Mouse (Mus musculus): ENCODE measurements around the gene Gphn.

Gphn gene

DNA sequence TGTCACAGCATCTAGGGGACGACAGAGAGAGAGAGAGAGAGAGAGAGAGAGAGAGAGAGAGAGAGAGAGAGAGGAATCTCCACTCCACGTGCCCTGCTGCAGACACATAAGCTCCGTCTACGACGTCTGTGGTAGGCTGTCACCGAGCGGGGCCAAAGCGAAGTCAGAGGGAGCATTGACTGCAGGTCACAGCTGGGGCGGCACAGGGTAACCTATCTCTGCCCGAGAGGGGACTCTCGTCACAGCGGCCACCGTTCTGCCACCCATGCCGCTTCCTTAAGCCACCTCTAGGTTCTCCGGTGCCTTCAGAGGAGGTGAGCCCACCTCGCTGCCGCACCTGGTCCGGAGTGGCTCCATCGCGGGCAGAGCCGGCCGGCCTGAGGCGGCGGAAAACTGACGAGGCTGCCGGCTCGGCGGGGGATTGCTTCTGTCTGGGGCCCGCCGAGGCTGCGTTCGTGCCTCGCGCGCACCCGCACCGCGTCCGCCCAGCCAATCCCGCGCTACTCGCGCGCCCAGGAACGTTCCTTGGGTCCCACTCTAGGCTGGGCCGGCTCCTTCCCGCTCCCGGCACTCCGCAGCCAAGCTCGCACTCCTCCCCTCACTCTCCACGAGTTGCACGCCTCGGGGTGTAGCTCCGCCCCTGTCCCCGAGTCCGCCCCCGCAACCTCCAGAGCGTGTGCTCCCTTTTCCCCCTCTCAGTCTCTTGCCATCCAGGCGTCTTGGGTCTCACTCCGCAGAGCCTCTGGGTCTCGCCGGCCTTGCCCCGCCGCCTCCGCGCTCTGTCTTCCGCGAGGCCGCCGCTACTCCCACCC is at the start of gene Gphn:
TSS of gene Gphn (plus strand) at position 673 of the 812 bp plus-strand sequence.
- DNase-seq (ENCODE audit: low spot score), result peak; percentile 90

DNA sequence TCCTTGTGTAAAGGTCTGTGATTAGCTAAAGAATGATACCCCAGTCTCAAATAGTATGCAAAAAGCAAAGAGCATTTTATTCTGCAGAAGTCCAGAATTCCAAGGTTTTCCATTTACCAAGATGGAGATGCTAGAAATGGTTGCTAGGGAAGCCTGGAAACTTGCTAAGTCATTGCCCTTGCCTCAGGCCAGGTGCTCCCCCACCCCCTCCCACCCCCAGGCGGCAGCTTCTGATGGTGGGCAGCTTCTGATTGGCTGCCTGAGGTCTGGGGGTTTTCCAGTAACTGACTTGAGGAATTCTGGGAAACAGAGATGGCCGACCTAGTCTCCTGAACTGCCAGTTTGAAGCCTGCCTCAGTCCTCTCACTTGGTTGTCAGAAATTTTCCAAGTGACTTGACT is 44.7 kb upstream of the Gphn start:
- no peak for DNase-seq (ENCODE audit: low spot score)

DNA sequence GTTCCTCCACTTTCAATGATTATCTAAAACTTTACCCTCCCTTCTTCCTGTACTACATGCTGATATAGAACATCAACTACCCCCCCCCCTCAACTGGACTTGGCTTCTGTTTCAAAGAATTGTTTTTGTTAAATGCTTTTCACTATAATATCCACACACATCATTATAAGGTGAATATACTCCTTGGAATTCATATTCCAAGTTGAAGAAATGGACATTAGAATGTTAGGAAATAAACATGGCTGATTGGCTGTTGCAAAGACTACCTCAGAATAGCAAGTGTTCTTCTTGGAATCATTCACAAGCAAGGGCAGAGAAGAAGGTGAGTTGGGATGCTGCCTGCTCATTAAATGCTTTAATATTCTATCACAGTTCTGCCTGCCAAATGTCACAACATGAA is 32.2 kb upstream of the Gphn start, which contains the start of gene Gm6657:
TSS of gene Gm6657 (plus strand) at position 301 of the 400 bp plus-strand sequence.
- no peak for DNase-seq (ENCODE audit: low spot score)

DNA sequence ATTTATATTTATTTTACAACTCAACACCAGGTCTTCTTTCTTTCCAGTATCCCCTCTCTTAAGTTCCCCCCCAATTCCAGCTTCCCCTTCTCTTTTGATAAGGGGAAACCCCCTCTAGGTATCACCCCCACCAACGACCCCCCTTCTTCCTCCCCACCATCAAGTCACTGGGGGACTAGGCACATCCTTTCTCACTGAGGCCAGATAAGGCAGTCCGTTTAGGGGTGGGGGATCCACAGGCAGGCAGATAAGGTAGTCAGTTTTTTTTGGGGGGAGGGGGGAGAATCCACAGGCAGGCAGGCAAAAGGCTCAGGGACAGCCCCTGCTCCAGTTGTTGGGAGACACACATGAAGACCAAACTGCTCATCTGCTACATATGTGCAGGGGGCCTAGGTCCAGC is 30.8 kb upstream of the Gphn start:
- no peak for DNase-seq (ENCODE audit: low spot score)

DNA sequence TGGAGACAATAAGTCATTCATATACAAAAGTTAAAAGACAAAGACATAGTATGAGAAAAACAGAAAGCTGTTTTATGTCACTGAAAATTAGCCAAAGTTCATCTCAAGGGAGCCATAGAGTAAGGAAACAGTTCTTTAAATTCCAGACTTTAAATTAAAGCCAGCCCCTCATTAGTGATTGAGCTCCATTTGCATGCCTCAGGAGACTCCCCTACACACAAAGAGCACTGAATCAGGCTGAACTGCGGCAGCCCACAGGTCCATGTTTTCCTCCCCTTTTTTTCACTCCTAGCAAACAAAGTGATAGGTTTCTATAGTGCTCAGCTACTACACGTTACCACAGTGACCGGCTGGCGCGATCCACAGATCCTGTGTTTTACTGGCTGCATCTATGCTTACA is 22.5 kb upstream of the Gphn start:
- DNase-seq (ENCODE audit: low spot score), result no peak

DNA sequence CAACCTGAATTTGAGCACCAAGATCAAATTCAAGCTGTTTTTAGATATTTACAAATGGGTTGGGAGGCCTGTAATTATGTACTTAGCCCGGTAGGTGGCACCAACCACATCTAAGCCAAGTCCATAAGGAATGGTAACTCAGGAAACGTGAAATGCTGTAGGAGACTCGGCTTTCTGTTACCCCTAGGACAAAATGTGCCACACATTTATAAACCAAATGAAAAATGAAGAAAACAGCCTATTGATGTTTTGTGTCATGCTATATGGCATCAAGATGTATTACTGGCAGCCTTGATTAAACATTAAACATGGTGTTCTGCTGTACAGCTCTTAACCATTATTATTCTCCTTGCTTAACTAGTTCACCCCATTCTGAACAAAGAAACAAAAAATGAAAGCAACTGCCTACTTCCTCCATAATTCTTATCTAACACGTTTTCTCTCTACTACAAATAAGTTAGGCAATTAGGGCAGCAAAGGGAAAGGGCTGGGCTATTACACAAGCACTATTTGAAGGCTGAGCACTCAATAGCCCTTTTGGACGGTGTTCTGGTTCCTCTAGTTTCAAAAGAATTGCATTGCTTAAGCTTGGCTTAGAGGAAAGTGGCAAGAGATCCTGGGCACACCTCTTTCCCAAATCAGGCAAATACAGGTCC is 20.1 kb upstream of the Gphn start:
- peak; percentile 44 for DNase-seq (ENCODE audit: low spot score)

DNA sequence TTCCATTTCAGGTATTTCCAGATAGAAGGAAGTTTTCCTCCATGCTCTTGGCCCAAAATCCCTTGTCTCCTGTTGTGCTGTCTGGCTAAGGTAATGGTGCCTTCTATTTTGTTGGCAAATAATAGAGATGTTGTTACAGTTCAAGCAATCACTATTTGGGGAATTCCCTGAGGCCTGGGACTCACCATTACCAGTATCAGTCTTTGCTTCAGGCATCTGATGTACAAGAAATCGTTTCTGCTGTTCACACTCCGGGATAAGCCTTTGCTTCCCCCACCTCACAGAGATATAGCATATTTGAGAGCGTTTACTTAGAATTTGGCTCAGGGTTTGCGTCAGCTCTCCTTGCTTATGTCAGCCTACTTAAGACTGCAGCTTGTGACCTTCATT is 19.6 kb upstream of the Gphn start:
- no peak for DNase-seq (ENCODE audit: low spot score)

DNA sequence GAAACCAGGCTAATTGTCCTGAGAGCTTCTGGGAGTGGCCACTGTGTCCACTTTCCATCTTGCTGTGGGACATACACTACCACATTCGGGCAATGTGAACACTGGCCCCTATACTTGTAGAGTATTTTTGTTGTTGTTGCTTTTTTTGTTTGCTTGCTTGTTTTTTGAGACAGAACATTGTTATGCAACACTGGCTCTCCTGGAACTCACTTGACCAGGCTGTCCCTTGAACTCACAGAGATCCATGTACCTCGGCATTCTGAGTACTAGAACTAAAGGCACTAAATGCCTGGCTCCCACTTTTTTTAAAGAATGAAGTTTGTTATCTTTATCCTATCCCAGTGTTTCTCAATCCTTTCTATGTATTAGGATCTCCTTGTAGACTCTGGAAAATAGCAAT is 16.3 kb upstream of the Gphn start:
- DNase-seq (ENCODE audit: low spot score), result no peak

DNA sequence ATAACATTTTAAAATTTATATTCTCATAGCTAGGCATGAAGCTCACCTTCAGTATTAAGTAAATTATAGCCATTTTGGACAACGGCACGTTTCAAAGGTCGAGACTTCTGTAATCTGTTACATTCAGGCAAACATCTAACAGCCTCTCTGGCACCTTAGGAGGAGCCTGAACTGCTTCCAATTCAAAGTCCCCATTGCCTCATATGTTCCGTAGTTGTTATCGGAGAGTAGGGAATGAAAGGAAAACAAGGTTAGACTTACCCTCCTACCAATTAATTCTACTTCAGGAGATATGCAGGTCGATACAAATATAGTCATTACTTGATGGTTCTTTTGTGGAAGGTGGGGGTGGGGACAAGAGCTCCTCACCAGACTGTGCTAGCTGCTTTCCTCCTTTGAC is 10.7 kb upstream of the Gphn start:
- no peak for DNase-seq (ENCODE audit: low spot score)

DNA sequence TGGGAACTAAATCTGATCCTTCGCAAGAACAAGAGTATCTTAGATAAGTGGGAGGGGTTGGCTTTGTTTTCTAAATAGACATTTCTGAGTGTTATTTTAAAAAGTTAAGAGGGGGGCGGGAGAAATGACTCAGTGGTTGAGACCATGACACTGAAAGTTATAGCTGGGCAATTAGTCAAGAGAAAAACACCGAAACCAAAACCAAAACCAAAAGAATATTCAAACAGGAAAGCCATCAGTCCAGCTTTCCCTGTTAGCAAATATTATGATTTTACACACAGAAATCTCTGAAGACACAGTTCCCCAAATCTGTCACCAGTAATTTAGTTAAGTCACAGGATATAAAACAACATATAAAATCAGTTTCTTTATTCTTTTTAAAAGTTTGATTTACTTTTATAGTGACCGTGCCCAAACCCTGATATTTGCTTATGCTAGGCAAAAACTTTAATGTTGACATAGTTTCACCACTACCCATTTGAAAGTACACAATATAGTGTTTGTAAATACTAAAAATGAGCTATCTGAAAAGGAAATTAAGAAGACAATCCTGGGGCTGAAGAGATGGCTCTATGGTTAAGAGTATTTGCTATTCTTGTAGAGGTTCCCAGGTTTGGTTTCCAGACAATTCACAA is 6.9 kb upstream of the Gphn start:
- no peak for DNase-seq (ENCODE audit: low spot score)

DNA sequence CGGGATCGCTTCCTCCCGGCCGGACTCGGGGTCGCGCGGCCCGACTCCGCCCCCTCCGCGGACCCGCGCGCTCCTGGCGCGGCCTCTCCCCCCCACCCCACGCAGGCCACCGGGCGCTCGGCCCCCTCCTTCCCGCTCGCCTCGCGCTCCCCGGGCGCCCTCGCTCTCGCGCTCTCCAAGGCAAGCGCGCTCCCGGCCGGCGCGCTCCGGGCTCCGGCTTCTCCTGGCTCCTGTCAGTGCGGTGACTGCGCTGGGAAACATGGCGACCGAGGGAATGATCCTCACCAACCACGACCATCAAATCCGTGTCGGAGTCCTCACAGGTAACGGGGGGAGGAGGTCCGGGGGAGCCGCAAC is 318 bp downstream of the Gphn start:
- DNase-seq (ENCODE audit: low spot score), result peak; percentile 84

DNA sequence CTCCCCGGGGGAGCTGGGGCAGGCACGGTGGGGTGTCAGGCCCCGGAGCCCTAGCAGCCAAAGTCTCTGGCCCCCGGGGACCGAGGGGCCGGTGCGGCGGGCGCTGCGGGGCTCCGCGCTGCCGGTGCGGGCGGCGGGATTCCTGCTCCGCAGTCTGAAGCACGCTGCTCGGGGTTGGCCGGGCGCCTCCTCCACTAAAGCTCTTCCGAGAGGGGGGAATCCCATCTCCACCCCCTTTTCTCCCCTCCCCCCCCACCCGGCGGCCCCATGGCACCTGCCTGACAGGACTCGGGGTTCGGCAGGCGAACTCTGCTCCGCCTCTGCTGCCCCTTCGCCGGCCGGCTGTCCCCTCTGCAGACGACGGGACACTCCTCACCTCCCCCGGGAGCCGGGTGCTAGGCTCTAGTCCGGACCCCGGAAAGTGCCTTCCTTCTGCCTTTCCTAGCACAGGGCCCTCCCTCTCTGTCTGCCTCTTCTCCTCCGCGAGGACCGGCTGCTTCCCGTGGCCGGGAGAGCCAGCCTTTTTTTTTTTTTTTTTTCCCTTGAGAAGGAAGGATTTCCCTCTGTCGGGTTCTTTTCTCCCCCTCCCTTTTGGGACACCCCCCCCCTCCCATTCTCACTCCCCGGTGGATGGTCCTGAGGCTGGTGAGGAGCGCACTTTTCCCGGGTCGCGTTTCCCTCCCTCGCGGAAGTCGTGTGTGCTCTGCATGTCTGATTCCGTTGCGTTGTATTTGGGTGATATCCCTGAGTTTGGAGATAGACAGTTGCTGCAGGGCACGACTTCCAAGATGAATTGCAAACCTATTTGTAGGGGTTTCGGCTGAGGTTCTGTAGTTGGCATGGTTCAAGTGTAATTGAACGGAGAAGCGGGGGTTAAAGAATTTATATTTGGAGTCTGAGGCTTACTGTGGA is 1.1 kb downstream of the Gphn start:
- DNase-seq (ENCODE audit: low spot score), result peak; percentile 37

DNA sequence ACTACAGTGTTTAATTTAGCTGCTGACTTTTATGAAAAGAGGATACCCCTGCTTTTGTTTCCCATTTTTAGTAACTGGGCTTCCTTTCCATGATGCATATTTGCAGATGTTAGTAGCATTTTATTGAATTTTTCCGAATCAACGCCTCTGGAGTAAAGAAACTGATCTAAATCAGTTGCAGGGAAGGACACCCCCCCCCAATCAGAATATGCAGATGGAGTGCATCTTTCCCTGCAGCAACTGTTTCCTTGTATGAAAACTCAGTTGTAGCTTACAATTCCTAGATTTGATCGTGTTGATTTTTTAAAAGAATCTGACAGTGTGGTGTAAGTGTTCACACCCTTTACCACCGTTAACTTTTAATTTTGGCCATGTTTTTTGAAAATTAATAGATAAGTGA is 2.0 kb downstream of the Gphn start:
- no peak for DNase-seq (ENCODE audit: low spot score)

DNA sequence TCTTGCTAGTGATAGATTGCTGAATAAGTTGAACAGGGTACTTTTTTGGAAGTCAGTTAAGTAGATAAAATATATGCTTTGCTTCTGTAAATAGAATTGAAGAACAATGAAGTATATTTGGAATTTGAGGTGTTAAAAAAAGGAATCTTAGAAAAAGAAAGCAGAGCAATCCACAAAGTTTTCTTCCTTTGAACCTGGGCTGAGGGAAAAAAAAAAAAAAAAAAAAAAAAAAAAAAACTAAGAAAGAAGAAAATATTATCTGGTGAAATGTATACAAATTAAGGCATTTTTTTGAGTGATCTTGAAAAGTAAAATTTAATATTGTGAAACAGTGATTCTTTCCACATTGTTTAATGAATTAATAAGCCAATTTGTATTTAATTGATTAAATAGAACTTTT is 6.4 kb downstream of the Gphn start:
- no peak for DNase-seq (ENCODE audit: low spot score)

DNA sequence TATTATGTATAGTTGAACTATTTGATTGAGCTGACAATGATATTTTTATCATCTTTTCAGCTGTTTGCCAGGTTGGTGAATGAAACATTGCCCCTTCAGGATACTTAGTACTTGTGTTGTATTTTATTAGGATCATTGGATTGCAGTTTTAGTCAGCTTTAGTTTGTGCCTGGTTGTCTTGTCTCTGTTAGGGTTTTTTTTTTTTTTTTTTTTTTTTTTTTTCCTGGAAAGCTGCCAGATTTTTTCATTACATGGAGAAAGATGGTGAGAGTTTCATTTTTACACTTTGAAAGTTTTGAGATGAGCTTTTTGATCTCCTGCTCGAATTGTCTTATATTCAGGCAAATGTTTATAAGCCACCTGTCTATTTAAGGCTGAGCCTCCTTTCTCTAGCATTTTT is 22.2 kb downstream of the Gphn start:
- DNase-seq (ENCODE audit: low spot score), result no peak

DNA sequence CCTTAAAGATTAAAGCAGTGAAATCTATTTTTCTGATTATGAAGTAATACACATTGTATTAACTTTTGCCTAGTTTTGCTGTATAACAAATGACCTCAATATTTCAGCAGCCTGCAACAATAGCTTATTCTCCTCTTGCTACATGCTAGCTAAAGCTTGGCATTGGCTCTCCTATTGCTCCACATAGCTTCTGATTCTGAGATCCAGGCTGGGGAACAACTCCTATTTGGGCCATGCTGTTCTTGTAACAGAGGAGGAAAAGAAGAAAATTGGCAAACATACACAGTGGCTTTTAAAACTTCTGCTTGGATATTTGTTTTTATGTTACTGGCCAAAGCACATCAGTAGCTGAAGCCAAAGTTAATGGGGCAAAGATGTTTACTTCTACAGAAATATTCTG is 23.0 kb downstream of the Gphn start:
- DNase-seq (ENCODE audit: low spot score), result no peak

DNA sequence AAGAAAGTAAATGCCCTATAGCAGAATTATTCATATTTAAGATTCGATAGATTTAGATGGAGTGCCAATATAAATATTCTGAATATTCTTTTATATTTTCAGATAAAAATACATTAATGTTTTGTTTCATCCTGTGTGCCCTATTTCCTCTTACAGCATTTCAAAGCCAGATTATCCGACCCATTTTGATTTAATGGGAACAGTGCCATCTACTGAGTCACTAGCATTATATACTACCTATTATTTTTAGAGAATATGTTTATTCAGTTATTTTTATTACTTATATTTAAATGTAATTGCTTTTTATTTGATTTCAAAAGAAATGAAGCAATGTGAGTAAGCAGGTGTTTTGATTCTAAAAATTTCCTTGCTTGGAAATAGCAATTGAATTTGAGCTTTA is 51.2 kb downstream of the Gphn start:
- DNase-seq (ENCODE audit: low spot score), result no peak

DNA sequence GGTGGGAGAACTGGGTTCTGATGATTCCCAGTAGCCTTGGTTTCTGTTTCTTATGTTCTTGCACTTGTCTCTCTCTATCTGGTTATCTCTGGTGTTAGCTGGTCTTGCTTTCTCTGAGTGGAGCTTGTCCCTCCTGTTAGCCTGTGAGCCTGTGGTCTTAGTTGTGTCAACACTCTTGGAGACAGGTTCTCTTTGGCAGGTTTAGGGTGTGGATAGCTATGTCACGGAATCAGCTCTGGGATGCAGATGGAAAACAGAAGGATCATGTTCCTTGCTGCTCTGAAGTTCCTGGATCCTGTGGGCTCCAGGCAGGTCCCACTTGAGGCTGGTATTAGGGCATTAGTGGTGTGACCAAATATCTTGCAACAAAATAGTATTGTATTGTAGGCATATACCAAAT is 64.2 kb downstream of the Gphn start:
- no peak for DNase-seq (ENCODE audit: low spot score)

DNA sequence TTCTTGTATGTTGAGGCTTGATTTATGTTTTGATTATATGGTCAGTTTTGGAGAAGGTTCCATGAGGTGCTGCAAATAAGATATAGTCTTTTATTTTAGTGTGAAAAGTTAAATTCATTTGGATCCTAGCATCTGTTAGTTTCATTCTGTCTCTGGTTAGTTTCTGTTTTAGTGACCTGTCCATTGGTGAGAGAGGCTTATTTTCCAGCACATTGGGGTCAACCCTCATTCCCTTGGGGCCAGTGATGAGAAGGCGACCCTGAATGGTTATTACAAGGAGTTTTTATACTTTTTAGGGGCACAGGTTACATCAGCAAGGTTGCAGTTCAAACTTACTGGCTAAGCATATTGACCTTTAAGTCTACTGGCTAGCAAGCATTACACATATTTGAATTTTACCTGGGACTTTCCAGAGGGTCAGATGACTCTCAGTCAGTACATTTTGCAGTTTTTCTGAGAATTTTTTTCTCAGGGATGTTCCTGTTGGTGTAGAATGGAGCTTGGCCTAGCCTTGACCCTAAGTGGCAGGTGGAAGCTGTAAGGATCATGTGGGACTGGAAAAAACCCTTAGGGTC is 72.7 kb downstream of the Gphn start:
- DNase-seq (ENCODE audit: low spot score), result no peak

DNA sequence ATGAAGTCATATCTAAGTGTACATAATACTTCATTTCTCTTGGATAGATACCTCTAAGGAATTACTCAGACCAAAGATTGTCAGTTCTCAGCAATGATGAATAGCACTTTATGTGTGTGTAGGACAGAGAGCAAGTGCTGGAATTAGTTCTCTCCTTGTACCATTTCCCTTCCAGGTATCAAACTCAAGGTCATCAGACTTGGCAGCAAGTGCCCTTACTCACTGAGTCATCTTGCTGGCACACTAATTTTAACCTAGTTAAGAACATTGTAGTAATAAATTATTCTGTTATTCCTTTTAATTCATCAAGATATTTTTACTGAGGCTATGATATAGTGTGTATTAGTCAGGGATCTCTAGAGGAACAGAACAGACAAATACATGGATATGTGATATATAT is 88.9 kb downstream of the Gphn start:
- DNase-seq (ENCODE audit: low spot score), result no peak

DNA sequence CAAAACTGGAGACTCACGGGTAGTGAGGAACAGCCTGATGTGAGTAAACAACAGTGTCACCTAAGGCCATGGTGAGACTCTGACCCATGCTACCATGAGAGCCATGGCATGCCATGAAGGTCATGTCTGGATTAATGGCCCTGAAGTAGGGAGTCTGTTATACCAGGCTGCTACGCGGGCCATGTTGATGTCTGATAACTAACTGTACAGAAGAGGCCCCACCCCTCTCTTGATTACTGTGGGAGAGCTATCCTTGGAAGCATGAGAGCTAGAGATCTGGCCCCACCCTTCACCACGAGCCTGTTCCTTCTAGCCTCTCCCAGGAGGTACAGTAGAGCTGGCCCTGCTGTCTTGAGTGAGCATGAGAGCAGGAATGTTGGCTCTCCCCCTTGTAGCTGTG is 101.8 kb downstream of the Gphn start:
- no peak for DNase-seq (ENCODE audit: low spot score)

DNA sequence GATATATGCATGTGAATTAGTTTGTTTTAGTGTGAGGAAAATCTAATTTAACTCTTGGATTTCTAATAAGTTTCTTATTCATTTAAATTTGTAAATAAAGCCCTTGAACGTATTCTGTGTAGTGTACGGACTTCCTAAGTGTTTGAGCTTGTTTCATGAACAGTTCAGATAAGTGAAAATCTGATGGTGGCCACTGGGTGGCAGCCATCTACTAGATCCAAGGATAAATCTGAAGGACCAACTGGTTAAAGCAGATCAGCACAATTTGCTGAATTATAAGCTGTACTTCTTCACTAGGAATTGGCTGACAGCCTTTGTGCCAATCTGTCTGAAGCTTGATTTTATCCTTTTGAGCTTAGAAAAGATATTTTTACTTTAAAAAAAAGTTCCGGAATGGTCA is 105.9 kb downstream of the Gphn start:
- DNase-seq (ENCODE audit: low spot score), result peak; percentile 62
